Mouse (Mus musculus): ENCODE results near the gene Shpk.

The Shpk gene

DNA sequence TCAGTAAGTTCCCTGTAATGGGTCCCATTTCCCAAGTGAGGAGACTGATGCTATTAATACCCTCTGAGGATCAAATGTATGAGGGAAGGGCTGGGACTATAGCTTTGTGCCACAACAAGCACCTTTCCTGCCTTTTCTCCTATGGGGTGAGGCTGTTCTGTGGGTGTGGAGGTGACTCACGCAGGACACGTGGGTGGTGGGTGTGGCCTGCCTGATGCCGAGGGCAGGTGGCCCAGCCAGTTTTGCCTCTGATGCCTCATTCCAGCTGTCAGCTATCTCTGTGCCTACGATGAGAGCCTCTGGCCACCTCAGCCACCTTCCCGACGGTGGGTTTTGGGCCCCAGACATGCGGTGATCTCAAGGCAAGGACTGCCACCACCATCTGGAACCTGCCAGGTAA, 68.0 kb downstream of the Shpk start, which contains the start of gene Trpv3:
Gene Trpv3 (plus strand): TSS at position 122 of the 400 bp plus-strand sequence.
- peak; percentile 32 for DNase-seq (ENCODE audit: low spot score)
